Mouse (Mus musculus): ENCODE data around the gene Garem2. TPM values are rescaled to one million over a fixed set of nuclear protein-coding genes. Genes with fewer than 3 reads are reported as not detected.

Garem2 gene
- total and polyA plus RNA-seq, 3 experiments, result 0.21 TPM; not detected in 2

DNA sequence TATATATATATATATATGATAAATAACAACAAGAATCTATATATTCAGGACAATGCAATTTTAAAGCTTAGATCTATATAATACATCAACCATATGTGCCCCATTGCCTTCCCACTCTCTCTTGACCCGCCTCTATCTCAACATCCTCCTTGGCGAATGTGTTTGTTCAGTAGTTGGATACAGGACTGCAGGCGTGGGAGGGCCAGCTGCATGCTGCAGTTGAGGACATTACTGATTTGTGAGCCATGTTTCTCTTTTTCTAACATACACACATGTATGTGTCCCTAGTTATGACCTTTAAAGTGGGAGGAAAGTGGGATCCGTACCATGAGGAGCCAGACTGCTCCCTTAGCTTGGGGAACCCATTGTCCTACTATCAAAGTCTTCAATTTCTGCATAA is 26.3 kb downstream of the Garem2 start:
- Histone ChIP-seq H3K36me3 (replicated peaks in 1 of 2; ENCODE audit: control insufficient read depth in 1 of 2, insufficient read depth in 1 of 2, low read length in 1 of 2) (peaks cover 60 to 90% of the 10 kb centered on the region in 2 experiments), H3K9ac (ENCODE audit: insufficient read depth, low read depth) (no peak overlapping the region), H3K79me2 (replicated peaks; ENCODE audit: control insufficient read depth, extremely low read depth, insufficient read depth, poor library complexity, severe bottlenecking) (no peaks in the 10 kb centered on the region), H3K4me2 (ENCODE audit: insufficient read depth, low read depth, poor library complexity, severe bottlenecking) (no peak overlapping the region), H3K9me3 (replicated peaks; ENCODE audit: low read length) (no peaks in the 10 kb centered on the region), H3K4me3 (replicated peaks in 1 of 3; ENCODE audit: low read depth in 2 of 3, low read length in 2 of 3, poor library complexity in 1 of 3) (no peak overlapping the region), H3K27me3 (replicated peaks) (no peaks in the 10 kb centered on the region), H3K27ac (ENCODE audit: insufficient read depth, low read depth) (no peak overlapping the region), H3K4me1 (ENCODE audit: control insufficient read depth in 1 of 2, insufficient read depth in 2 of 2) (no peaks in the 10 kb centered on the region)
- dilution Hi-C loops (cut with MboI; ENCODE audit: extremely low pct_ligation_motif_present, extremely low pct_unique_long_range_greater_than_20kb, low sequenced_read_pairs), result no loop called here
- in situ Hi-C loops (cut with MboI; ENCODE audit: low pct_ligation_motif_present, low pct_unique_long_range_greater_than_20kb, low sequenced_read_pairs), result no loop called here
- TF ChIP-seq HCFC1 (IDR thresholded peaks at IDR 0.05; ENCODE audit: low read depth, low read length) (no peak), USF1 (IDR thresholded peaks at IDR 0.05; ENCODE audit: low read depth, low read length) (no peak), CTCF (conservative IDR thresholded peaks at IDR 0.05 in 1 of 2, IDR thresholded peaks at IDR 0.05 in 1 of 2; ENCODE audit: low read depth in 2 of 2, low read length in 2 of 2) (no peak), ZNF384 (IDR thresholded peaks at IDR 0.05; ENCODE audit: low read depth, low read length) (no peak), MXI1 (IDR thresholded peaks at IDR 0.05; ENCODE audit: low read depth, low read length) (no peak), RCOR1 (conservative IDR thresholded peaks at IDR 0.05; ENCODE audit: low read depth, low read length) (no peak), EP300 (IDR thresholded peaks at IDR 0.05; ENCODE audit: low read length) (no peak), NELFE (IDR thresholded peaks at IDR 0.05; ENCODE audit: low read depth, low read length) (no peak), SMC3 (IDR thresholded peaks at IDR 0.05; ENCODE audit: low read depth, low read length) (no peak)
- DNase-seq (ENCODE audit: extremely low read depth), result no peak

DNA sequence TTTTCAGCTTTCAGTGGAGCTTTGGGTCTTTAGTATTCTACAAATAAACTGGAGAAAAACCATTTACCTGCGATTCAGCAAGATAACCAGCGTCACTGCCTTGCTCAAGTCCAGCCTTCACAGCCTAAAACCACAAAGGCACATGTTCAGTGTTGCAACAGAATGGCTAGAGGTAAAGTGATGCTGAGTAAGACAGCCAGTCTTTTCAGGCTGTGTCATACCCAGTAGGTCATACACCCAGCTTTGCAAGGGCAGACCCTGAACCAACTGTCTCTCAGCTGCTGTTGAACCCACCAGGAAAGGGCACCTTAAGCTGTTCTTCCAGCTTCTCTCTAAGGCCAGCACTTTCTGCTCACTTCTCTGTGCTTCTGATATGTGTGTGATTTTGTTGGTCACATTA is 27.2 kb downstream of the Garem2 start:
- no peak overlapping the region for H3K4me2 ChIP-seq (ENCODE audit: insufficient read depth, low read depth, poor library complexity, severe bottlenecking)
- TF ChIP-seq MAFK (IDR thresholded peaks at IDR 0.05; ENCODE audit: insufficient replicate concordance, low read length) (no peak), ELF1 (IDR thresholded peaks at IDR 0.05; ENCODE audit: low read depth, low read length) (no peak)
- peaks cover 55 to 87% of the 10 kb centered on the region in 2 experiments for H3K36me3 ChIP-seq (replicated peaks in 1 of 2; ENCODE audit: control insufficient read depth in 1 of 2, insufficient read depth in 1 of 2, low read length in 1 of 2)
- no peaks in the 10 kb centered on the region for H3K9me3 ChIP-seq (replicated peaks; ENCODE audit: low read length)
- no peak overlapping the region for H3K4me3 ChIP-seq (replicated peaks in 1 of 3; ENCODE audit: low read depth in 2 of 3, low read length in 2 of 3, poor library complexity in 1 of 3)
- no peak for DNase-seq (ENCODE audit: extremely low read depth)
- dilution Hi-C loops (cut with MboI; ENCODE audit: extremely low pct_ligation_motif_present, extremely low pct_unique_long_range_greater_than_20kb, low sequenced_read_pairs), result no loop called here
- no peaks in the 10 kb centered on the region for H3K79me2 ChIP-seq (replicated peaks; ENCODE audit: control insufficient read depth, extremely low read depth, insufficient read depth, poor library complexity, severe bottlenecking)
- in situ Hi-C loops (cut with MboI; ENCODE audit: low pct_ligation_motif_present, low pct_unique_long_range_greater_than_20kb, low sequenced_read_pairs), result no loop called here
- peaks cover 1 to 2% of the 10 kb centered on the region in 2 experiments; a peak in 2 of 4 replicates for H3K4me1 ChIP-seq (ENCODE audit: control insufficient read depth in 1 of 2, insufficient read depth in 2 of 2)
- no peak overlapping the region for H3K9ac ChIP-seq (ENCODE audit: insufficient read depth, low read depth)
- no peaks in the 10 kb centered on the region for H3K27me3 ChIP-seq (replicated peaks)
- H3K27ac ChIP-seq (ENCODE audit: insufficient read depth, low read depth), result no peak overlapping the region

DNA sequence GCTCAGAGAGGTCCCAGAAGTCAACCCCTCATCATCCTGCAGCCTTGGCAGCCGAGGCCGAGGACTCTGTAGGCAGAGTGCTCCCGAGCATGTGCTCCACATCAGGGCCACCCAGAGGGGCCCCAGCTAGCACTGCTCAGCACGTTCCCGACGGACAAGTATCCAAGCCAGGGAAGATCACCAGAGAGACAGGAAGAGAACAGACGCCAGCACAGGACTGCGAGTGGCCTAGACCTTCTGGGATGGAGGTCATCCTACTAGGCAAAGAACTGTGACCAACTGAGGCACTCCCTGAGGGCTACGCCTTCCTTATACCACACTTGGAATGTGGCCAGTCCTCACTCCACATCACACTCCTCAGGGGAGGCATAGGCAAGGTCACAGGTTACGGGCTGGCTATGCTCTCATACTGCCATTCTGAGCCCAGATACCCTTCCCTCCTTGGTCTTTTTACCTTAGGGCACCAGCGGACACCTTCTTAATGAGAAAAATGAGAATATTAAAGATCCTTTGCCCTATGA is 30.8 kb downstream of the Garem2 start:
- Histone ChIP-seq H3K4me1 (ENCODE audit: control insufficient read depth in 1 of 2, insufficient read depth in 2 of 2) (peaks cover 5 to 24% of the 10 kb centered on the region in 2 experiments), H3K4me3 (replicated peaks in 1 of 3; ENCODE audit: low read depth in 2 of 3, low read length in 2 of 3, poor library complexity in 1 of 3) (no peak overlapping the region), H3K4me2 (ENCODE audit: insufficient read depth, low read depth, poor library complexity, severe bottlenecking) (no peak overlapping the region), H3K27me3 (replicated peaks) (no peaks in the 10 kb centered on the region), H3K79me2 (replicated peaks; ENCODE audit: control insufficient read depth, extremely low read depth, insufficient read depth, poor library complexity, severe bottlenecking) (no peaks in the 10 kb centered on the region), H3K27ac (ENCODE audit: insufficient read depth, low read depth) (no peak overlapping the region), H3K36me3 (replicated peaks in 1 of 2; ENCODE audit: control insufficient read depth in 1 of 2, insufficient read depth in 1 of 2, low read length in 1 of 2) (peaks cover 49 to 77% of the 10 kb centered on the region in 2 experiments), H3K9me3 (replicated peaks; ENCODE audit: low read length) (no peaks in the 10 kb centered on the region), H3K9ac (ENCODE audit: insufficient read depth, low read depth) (no peak overlapping the region)
- dilution Hi-C loops (cut with MboI; ENCODE audit: extremely low pct_ligation_motif_present, extremely low pct_unique_long_range_greater_than_20kb, low sequenced_read_pairs) (no loop called here), in situ Hi-C loops (cut with MboI; ENCODE audit: low pct_ligation_motif_present, low pct_unique_long_range_greater_than_20kb, low sequenced_read_pairs) (no loop called here)
- no peak for TF ChIP-seq SIN3A (IDR thresholded peaks at IDR 0.05; ENCODE audit: low read length)
- TF ChIP-seq MAX (IDR thresholded peaks at IDR 0.05; ENCODE audit: low read length), result no peak
- TF ChIP-seq MYC (IDR thresholded peaks at IDR 0.05; ENCODE audit: low read depth, low read length), result no peak
- TF ChIP-seq GABPA (IDR thresholded peaks at IDR 0.05; ENCODE audit: insufficient replicate concordance, low read depth, low read length), result no peak
- no peak for TF ChIP-seq TBP (conservative IDR thresholded peaks at IDR 0.05; ENCODE audit: low read depth, low read length)
- TF ChIP-seq ZNF384 (IDR thresholded peaks at IDR 0.05; ENCODE audit: low read depth, low read length), result no peak
- no peak for TF ChIP-seq UBTF (IDR thresholded peaks at IDR 0.05; ENCODE audit: low read depth, low read length)
- no peak for TF ChIP-seq BHLHE40 (IDR thresholded peaks at IDR 0.05; ENCODE audit: low read depth, low read length)
- TF ChIP-seq ZKSCAN1 (IDR thresholded peaks at IDR 0.05; ENCODE audit: borderline replicate concordance, low read depth, low read length), result no peak
- no peak for TF ChIP-seq MXI1 (IDR thresholded peaks at IDR 0.05; ENCODE audit: low read depth, low read length)
- TF ChIP-seq SMC3 (IDR thresholded peaks at IDR 0.05; ENCODE audit: low read depth, low read length), result no peak
- TF ChIP-seq ZMIZ1 (IDR thresholded peaks at IDR 0.05; ENCODE audit: low read depth, low read length), result no peak
- no peak for TF ChIP-seq ZC3H11A (IDR thresholded peaks at IDR 0.05; ENCODE audit: low read depth, low read length)
- no peak for TF ChIP-seq RAD21 (IDR thresholded peaks at IDR 0.05; ENCODE audit: low read depth, low read length)
- TF ChIP-seq ETS1 (conservative IDR thresholded peaks at IDR 0.05; ENCODE audit: low read depth, low read length), result no peak
- no peak for DNase-seq (ENCODE audit: extremely low read depth)
